Mouse (Mus musculus): ENCODE measurements around the gene 4930563M21Rik. TPM values are rescaled to one million over a fixed set of nuclear protein-coding genes. Genes with fewer than 3 reads are reported as not detected.

The 4930563M21Rik gene
- polyA plus RNA-seq, 1 experiment from 2014 or later, result not detected

GRCm38 (mm10) chr9:55937664-55938617, 72.4 kb downstream of the 4930563M21Rik start, which contains the start of gene Scaper:
Scaper (minus strand) TSS chr9:55938119.
- Histone ChIP-seq H3K27me3 (replicated peaks) (no peaks in the 10 kb centered on the region), H3K4me1 (peaks cover 17% of the 10 kb centered on the region), H3K9me3 (no peaks in the 10 kb centered on the region), H3K4me2 (peak within 1 kb of the TSS; percentile 71), H3K4me3 (peak within 1 kb of the TSS; percentile 85), H3K27ac (replicated peaks) (peak within 1 kb of the TSS; percentile 80), H3K9ac (peak within 1 kb of the TSS; percentile 92), H3K36me3 (no peaks in the 10 kb centered on the region)
- 1% methylated on average over 51 of the region's 60 CpGs for WGBS
- ATAC-seq (ENCODE audit: extremely low read depth, insufficient number of reproducible peaks, low FRiP score, low TSS enrichment), result peak; percentile 99

- Histone ChIP-seq H3K4me3 (peak overlapping the region; percentile 85), H3K27ac (replicated peaks) (peak overlapping the region; percentile 80), H3K4me1 (peaks cover 17% of the 10 kb centered on the region), H3K4me2 (peak overlapping the region; percentile 71), H3K36me3 (no peaks in the 10 kb centered on the region), H3K9me3 (no peaks in the 10 kb centered on the region), H3K9ac (peak overlapping the region; percentile 92), H3K27me3 (replicated peaks) (no peaks in the 10 kb centered on the region)
- WGBS, result 43% methylated on average over 5 of the region's 5 CpGs
- ATAC-seq (ENCODE audit: extremely low read depth, insufficient number of reproducible peaks, low FRiP score, low TSS enrichment), result no peak
These were observed 73.1 kb downstream of the 4930563M21Rik start for GRCm38 (mm10) chr9:55937224-55937663.

GRCm38 (mm10) chr9:55932482-55932881, 77.9 kb downstream of the 4930563M21Rik start:
- 47% methylated on average over 1 of the region's 1 CpGs for WGBS
- H3K27ac ChIP-seq (replicated peaks), result no peak overlapping the region
- H3K4me3 ChIP-seq, result no peak overlapping the region
- no peak overlapping the region for H3K4me2 ChIP-seq
- no peaks in the 10 kb centered on the region for H3K27me3 ChIP-seq (replicated peaks)
- peaks cover 4% of the 10 kb centered on the region for H3K4me1 ChIP-seq
- H3K9me3 ChIP-seq, result no peaks in the 10 kb centered on the region
- no peaks in the 10 kb centered on the region for H3K36me3 ChIP-seq
- no peak overlapping the region for H3K9ac ChIP-seq
- no peak for ATAC-seq (ENCODE audit: extremely low read depth, insufficient number of reproducible peaks, low FRiP score, low TSS enrichment)

GRCm38 (mm10) chr9:55918579-55918978, 91.8 kb downstream of the 4930563M21Rik start:
- no peak overlapping the region for H3K27ac ChIP-seq (replicated peaks)

GRCm38 (mm10) chr9:55916751-55917150, 93.6 kb downstream of the 4930563M21Rik start:
- ATAC-seq (ENCODE audit: extremely low read depth, insufficient number of reproducible peaks, low FRiP score, low TSS enrichment), result no peak
- no peak overlapping the region for H3K27ac ChIP-seq (replicated peaks)
- H3K4me1 ChIP-seq, result no peaks in the 10 kb centered on the region
- no peak overlapping the region for H3K4me2 ChIP-seq
- no peaks in the 10 kb centered on the region for H3K36me3 ChIP-seq
- H3K4me3 ChIP-seq, result no peak overlapping the region
- H3K27me3 ChIP-seq (replicated peaks), result no peaks in the 10 kb centered on the region
- H3K9me3 ChIP-seq, result no peaks in the 10 kb centered on the region
- no peak overlapping the region for H3K9ac ChIP-seq

More at GRCm38 (mm10) chr9:55918579-55918978, 91.8 kb downstream of the 4930563M21Rik start:
- Histone ChIP-seq H3K27me3 (replicated peaks) (no peaks in the 10 kb centered on the region), H3K9ac (no peak overlapping the region), H3K4me2 (no peak overlapping the region), H3K36me3 (no peaks in the 10 kb centered on the region), H3K4me3 (no peak overlapping the region), H3K4me1 (no peaks in the 10 kb centered on the region), H3K9me3 (no peaks in the 10 kb centered on the region)
- no peak for ATAC-seq (ENCODE audit: extremely low read depth, insufficient number of reproducible peaks, low FRiP score, low TSS enrichment)
- 67% methylated on average over 3 of the region's 3 CpGs for WGBS

Other genes starting within 250 kb of the 4930563M21Rik start
- gene Scaper, start 72.4 kb downstream of the 4930563M21Rik start, polyA plus RNA-seq (2015; fragmentation: Nextera tagmentation; extraction: Ambion mirVana), result 6.6 and 7.8 TPM in 2 replicates
- gene Rcn2, start 31.3 kb upstream of the 4930563M21Rik start, polyA plus RNA-seq (2015; fragmentation: Nextera tagmentation; extraction: Ambion mirVana), result 140 and 154 TPM in 2 replicates
- gene Pstpip1, start 79.4 kb upstream of the 4930563M21Rik start, polyA plus RNA-seq (2015; fragmentation: Nextera tagmentation; extraction: Ambion mirVana), result 0.55 and 1.4 TPM in 2 replicates
- 400 and 449 TPM in 2 replicates for gene Tspan3, start 154.9 kb upstream of the 4930563M21Rik start, polyA plus RNA-seq (2015; fragmentation: Nextera tagmentation; extraction: Ambion mirVana)

Data from heart, embryonic 13.5 days (tissue).